Mouse (Mus musculus) CD4-positive, CD25-positive, alpha-beta regulatory T cell, adult 2 months (primary cell): ENCODE measurements around the gene Pibf1.
A peak's percentile ranks its signal among the peaks of the same experiment; 100 is the strongest.

ENCODE experiments used
- DNase-seq: peaks from one replicate; pipeline ENCODE4 v3.0.0-alpha.2; 2012; ENCODE audit warnings: low read depth, low spot score

The Pibf1 gene

DNA sequence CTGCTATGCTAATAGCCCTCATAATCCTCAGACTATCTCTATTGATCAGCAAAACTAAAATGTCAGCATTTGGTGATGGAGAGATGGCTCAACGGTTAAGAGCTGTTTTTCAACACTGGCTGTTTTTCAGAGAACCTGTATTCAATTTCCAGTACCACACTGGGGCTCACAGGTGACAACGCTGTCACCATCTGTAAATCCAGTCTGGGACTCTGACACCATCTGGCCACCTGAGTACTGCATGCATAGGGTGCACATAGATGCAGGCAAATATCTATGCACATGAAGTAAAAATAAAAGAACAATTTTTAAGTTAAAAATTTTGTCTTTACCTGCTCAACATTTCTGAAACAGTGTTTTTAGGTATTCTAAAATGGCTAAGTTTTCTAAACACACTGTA lies 40.8 kb downstream of the Pibf1 start:
- no peak for DNase-seq

DNA sequence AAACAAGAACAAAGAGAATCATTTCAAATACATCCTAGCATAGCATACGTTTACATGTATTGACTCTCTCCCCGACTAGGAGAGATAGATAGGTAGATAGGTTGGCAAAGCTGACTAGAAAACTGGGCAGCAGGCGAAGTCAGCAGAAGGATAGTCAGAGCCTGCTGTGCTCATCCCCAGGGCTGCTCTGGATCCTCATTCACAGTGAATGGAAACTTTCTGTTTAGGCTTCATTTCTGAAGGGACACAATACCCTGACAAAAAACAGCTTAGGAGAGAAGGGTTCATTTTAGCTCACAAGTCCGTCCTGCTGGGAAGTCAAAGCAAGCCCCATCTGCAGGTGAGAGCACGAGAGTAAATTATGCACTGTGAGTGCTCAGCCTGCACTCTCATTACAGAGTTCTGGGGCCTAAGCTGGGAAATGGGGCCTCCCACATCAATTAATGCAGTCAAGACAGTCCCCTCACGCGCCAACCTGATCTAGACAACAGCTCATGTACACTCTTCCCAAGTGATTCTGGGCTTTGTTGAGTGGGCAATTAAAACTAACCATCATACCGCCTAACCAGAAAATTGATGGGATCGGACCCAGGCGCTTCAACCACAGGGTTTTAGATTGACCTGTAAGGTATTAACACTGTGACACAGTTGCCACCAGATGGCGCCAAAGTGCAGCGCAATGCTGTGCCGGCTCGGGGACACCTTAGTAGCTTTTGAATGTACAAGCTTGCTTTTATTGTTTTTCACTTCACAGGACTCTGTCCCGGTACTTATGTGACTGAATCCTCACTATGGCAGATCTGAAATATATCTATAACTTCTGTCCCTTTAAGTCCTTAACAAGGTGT lies 42.8 kb downstream of the Pibf1 start:
- DNase-seq: peak; percentile 89

DNA sequence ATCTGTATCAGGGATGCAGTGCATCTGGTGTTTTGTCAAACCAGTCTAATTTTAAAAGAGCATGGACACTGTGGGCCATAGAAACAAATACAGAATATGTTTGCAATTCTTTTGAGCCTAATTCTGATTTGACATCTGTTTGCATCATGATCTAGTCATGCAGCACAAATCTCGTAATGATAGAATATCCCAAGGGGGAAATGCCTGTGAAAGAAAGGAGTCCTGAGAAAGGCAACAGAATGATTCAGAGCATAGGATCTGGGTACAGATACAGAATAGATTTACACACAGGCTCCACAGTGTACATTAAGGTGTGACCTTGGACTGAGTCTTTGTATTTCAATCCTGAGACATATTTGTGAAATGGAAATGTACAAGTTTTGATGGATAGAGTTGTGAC lies 47.6 kb downstream of the Pibf1 start:
- no peak for DNase-seq

DNA sequence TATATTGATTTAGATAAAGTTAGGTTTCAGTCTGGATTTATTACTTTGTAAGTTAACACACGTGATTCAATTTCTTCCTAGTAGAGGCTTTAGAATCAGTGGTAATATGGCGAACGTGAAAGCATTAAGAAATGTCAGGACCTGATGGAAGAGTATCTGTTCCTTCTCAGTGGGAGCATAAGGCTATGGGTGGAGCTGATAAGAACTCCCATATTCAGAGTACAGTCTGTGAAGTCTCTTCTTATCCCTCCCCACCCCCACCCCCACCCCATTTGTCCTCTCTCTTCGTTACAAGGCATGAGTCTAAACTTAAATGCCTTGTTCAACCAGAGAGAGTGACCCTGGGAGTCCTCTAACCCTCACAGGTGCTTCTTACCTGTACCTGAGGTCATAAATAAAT lies 53.5 kb downstream of the Pibf1 start:
- no peak for DNase-seq

DNA sequence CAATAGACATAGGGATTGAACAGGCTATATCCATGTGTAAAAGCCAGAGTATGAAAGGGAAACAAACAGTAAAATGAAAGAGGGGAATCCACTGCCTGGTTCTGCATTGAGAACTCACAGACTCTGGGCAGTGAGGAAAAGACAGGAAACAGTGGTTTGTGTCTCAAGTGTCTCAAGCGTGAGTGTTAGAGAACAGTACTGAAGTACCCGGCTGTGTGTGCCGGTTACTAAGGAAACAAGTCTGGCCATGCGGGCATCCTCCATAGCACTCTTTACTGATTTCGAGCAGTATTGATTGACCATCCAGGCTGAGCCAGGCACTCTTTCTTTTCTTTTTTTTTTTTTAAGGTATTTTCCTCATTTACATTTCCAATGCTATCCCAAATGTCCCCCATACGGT lies 60.7 kb downstream of the Pibf1 start:
- no peak for DNase-seq

DNA sequence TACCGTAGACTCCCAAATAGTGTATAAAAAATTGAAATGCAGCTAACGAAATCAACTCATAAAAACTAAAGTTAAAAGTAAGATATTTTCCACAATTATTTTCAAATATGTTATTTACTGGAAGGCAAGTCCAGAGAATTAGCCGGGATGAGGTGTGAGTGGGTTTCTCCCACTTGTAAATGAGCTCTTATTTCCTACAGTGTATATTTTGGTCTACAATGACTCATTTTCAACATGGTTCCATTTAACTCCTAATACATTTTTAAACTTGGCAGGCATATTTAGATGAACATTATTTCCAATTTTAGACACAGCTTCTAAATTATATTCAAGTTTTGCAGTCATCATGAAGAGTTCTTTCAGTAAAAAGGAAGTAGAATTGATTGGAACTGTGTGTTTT lies 63.8 kb downstream of the Pibf1 start:
- no peak for DNase-seq

DNA sequence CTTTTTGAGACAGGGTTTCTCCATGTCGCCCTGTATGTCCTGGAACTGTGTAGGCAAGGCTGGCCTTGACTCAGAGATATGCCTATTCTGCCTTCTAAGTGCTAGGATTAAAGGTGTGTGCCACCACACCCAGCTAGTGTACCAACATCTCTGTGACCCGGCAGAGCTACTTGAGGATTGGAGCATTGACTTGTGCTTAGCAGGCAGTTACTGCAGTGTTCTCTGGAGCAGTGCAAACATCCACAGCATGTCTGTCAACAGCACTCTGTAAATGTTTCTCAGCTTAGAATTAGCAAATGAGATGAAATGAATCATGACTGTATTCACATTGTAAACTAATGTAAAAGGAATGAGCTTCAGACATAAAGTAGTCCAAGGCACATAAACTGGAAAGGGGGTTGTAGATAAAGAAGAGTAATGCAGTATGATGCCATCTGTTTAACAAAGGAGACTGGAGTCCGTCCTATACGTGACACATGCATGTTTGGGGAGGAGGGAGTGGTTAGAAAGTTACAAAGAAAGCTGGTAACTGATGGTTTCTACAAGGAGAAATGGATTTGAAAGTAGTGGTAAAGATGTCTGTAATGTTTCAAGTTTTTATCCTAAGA lies 75.0 kb downstream of the Pibf1 start:
- DNase-seq: no peak

DNA sequence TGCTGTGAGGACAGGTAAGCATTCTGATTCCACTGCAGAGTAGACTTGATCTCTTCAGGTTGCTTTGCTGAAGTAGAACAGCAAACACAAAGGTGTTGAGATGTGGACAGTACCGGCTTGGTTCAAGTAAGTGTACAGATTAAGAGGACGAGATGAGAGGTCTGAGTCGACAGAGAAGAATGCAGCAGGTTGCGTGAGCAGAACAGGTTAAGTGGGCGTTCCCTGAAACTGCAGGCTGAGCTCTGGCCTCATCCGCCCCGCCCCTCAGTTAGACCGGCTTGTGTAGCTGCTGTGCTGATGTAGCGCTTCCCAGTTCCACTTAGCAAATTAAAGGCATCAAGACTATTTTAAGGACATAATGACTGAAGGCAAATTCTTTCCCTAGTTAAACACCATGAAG lies 77.3 kb downstream of the Pibf1 start:
- no peak for DNase-seq

DNA sequence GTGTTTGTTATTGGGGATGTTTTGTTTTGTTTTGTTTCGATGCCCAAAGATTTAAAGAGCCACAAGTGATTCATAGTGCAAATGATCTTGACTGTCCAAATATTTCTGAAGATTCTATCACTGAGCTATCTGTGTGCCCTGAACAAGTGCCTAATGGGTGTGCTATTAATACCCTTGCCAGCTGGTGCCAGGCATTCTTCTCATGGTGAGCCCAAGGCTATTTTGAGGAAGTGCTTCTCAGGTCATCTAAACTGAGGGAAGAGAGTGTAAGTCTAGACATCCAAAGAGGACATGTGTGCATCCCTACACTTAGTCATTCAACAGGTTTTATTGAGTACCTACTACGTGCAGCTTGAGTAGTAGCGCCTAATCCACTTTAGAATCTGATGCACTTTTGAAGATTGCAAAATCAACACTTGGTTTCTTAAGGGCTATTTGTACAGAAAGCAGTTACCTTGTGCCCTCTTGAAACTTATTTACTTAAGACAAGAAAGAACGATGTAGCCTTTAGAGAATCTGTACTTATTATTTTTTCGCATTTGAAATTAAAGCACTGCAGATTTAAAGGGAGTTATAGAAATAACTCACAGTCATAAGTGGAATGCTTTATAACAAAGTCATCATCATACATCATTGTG lies 91.0 kb downstream of the Pibf1 start:
- DNase-seq: no peak

DNA sequence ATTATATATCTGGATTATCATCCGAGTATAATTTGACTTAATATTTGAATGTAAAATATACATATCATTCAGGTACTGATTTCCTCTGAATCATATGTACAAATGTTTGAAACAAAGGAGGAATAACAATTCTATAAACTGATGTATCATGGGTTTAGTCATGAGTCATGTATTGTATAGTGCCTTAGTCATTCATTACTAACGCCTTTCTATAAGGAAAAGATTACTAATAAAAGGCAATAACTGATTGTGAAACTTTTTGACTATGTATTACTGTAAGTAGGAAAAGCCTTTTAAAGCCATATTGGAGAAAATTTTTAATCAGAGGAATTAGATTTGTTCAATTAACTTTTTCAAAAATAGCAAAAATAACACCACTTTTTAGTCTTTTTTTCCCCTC lies 106.6 kb downstream of the Pibf1 start:
- no peak for DNase-seq

DNA sequence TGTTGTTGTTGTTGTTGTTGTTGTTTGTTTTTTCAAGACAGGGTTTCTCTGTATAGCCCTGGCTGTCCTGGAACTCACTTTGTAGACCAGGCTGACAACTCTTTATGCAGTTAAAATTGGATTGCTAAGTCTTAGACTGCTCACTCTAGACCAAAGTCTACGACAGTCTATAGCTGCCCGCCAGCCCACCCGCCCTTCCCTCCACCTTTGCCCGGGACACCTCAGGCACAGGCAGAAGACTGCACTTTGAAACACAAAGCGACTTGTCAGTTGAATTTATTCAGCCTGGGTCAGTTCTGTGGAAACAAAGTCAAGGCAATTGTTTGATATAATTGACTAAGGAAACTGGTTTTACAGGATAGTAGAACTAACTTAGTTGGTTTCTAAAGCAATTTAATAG lies 107.4 kb downstream of the Pibf1 start:
- DNase-seq: no peak

DNA sequence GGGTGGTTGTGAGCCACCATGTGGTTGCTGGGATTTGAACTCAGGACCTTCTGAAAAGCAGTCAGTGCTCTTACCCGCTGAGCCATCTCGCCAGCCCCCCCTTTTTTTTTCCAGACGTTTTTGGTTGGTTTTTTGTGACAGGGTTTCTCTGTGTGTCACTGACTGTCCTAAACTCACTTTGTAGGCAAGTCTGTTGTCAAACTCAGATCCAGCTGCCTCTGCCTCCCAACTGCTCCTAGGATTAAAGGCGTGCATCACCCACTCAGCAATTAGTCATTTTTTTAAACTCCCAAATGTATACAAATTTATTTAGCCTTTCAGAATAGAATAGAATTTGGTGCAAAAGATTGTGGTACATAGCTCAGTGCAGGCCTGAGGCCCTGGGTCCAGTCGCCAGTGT lies 111.2 kb downstream of the Pibf1 start:
- DNase-seq: no peak

DNA sequence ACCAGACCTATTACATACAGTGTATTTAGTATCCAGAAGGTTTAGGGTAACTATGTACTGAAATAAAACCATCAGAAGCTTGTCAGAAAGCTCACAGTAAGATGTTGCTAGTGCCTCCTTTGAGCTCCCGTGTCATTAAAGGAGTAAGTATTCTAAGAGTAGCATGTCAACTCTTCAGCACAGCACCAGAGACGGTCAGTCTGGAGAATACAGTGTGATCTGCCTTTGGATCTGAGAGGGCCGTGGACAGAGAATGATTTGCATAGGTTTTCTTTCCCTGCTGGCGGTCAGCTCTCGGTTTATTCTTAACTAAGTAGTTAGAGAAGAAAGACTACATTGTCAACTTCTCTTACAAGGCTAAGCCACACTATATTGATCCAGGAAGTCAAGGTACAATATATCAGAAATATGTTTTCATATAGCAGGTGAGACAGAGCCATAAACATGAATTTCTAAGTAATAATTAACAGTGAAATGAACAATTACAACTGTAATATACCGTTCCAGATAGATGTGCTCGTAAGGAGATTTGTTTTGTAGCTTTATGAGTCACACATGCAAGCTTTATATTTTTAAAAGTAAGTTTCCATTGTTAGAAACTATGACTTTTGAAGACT lies 119.3 kb downstream of the Pibf1 start:
- DNase-seq: no peak

DNA sequence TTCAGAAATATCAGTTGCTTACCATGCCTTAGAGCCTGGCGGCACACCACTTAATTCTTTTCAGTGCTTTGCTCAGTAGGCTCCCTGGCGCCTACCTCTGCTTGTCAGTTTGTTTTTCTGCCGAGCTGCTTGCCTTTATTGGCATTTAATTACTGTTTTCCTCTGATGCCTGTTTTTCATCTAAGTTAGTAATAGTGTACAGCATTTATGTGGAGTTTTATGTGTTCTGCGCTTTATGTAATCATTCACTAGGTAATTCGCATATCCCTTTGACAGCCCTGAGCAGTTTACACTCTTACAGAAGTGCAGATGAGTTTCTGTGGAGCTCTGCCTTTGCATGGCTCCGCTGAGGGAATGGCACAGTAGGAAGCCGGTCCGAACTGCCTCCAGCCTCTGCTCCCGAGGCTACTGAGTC lies 120.5 kb downstream of the Pibf1 start:
- no peak for DNase-seq

DNA sequence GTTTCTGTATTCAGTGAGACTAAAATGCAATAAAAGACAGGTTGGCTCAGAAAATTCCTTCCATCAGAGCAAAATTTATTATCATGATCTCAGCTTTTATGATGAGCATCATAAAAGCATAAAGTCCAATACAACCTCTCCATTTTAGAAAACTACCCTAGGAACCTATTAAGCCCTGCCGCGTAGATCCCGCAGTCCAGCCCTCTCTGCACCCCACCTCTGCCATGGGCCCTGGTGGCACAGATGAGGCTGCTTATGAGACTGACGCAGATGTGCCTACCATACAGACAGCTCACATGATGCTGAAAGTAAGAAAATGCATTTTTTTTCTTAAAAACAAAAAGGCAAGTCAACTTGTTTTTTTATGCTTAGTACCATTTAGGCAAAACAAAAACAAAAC lies 126.7 kb downstream of the Pibf1 start:
- DNase-seq: no peak

DNA sequence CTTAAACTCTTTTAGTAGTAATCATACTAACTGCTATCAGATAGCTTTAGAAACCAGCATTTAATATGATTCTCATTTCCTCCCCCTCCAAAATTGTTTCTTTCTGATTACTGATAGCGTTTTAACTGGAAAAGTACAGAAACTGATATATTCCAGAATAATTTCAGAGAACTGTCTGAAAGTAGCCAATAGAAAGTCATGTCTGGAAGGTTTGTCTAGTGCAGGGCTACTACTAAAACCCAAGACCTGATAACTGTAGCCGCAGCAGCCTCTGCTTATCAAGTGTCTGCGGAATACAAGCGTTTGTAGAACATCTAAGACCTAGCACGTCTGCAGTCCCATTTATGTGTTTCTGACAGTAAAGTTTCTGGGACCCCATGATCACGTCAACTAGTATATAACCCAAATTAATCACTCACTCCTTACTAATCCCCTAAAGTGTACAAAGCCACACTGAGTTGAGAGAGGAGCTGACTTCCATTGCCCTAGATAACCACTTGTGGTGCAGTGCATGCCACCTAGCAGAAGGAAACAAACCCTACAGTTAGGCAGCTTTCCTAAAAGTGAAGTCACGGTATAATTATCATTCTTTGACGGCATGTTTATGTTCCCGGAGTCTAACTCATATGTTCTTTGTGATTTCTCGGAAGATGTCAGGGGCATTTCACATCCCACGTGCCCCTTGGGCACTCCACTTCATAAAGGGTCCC lies 130.0 kb downstream of the Pibf1 start:
- DNase-seq: no peak

DNA sequence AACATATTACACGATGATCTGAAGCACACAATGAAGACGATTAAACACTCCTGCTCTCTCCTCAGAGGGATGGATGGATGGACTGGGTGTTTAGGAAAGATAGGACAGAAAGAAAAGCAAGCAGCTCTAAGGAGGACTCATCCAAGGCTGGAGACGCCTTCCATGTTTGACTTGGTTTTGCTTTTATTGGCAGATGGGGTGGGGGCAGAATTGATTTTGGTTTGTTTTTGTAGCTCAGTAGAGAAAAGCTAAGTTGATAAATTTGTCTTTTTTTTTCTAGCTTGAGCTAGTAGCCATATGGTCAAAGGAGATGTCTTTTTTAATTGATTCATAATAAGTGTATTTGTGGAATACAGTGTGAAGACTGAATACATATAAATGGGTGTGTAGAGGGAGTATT lies 133.8 kb downstream of the Pibf1 start:
- DNase-seq: no peak

DNA sequence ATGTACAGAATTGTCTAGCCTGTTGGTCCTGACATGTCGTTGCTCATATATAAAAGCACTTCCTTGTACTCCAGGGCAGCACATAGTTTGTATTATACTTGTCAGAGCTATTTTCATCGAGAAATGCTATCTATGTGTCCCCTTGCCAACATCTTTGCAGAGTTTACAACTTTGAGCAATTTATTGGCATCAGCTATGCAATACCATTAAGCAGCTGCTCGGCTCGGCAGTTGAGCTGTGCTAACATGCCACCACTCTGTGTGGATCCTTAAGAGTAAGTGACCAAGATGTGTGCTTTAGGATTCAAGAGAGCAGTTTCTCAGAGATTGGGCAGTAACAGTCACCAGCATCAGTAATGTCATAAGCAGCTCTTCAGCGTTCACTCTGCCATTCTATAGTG lies 137.9 kb downstream of the Pibf1 start:
- DNase-seq: no peak

DNA sequence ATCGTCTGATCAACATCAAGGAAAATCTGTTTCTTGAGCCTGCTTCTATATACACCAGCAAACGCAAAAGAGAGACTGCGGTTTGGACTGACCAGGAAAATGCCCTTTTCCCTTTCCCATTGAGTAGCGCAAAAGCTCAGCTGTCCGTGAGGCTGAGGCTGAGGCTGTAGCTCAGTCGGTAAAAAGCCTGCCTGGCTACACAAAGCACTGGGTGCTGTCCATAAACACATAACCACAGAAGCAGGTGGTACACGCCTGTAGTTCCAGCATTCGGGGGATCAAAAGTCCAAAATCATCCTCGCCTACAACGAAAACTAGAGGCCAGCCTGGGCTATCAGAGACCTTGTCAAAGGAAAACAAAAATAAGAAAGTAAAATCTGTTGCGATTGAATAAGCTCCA lies 141.3 kb downstream of the Pibf1 start:
- DNase-seq: no peak

DNA sequence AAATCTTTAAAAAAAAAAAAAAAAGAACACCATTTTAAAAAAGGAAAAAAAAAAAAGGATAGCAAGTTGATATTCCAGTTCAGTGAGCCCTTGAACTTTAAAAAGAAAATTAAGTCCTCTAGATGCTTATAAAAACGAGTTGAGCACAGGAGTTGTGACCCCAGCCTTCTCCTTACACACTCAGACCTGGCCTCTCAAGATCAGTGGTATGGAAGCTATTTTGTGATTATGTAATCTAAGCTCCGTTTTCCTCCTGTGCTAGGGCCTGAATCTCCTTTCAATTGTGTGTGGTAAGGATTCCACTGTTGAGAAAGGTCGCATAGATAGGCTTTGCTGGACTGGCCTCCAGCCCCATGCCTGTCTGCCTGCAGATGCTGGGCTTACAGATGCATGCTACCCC lies 145.3 kb downstream of the Pibf1 start:
- DNase-seq: no peak

DNA sequence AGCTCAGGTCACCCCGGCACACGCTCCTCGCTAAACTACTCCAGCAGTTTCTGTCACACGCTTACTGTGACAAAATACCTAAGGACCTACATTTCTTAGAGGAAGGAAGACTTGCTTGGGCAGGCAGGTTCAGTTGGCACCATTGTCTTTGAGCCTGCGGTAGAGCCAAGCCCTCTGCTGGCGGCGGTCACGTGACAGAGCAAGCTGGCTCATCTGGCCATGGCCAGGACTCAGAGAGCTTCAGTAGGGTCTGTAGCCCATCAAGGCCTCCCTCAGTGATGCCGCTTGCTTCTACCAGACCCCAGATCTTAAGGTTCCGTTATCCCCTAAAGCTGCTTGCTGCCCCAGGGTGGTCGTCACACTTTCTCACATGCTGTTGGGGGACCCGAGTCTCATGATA lies 162.8 kb downstream of the Pibf1 start:
- no peak for DNase-seq

DNA sequence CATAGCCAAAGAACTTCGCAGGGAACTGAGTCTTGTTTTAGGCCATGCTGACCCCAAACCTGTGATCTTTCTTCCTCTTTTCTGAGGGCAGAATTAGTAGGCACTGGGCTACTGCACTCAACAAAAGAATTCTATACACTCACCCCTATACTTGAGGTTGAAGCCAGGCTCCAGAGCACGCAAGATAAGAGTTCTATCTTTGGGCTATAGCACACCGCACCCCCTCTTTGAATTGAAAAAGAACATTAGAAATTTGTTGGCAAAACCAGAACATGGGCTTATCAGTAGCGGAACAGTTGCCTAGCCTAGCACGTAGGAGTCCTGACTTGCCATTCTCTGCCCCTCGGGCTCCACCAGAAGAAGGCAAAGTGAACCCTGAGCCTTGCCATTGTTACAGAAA lies 164.6 kb downstream of the Pibf1 start:
- no peak for DNase-seq
